Mouse (Mus musculus) kidney, postnatal 25 days (tissue): ENCODE measurements around the gene Clec4g.
"Not testable (repeated sequence)": the region's sequence is repeated elsewhere in the genome, so short reads cannot be mapped to it uniquely, and the experiment has no call there.

Source experiments
- DNase-seq, 2 experiments: peaks; one replicate each; pipeline ENCODE4 v3.0.0; 2021; ENCODE audit warnings: mixed read lengths in 2 of 2

The Clec4g gene

DNA sequence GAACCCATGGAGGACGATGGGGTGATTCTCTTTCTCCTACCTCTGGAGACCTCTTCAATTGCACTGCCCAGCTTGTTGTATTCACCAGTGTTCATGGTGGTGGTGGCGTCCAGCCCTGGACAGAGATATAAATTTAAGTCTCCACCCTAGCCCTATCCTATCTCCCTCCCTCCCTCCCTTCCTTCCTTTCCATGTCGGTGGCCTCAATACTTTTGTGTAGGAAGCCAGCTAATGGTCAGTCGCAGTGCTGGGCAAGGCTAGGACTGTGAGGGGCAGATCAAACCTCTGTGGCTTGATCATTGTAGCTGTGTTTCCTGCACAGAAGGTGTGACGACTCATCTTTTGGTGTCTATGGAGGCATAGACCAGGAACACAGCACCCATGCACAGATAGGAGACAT lies at the start of gene Clec4g:
TSS of gene Clec4g (minus strand) at position 101 of the 400 bp plus-strand sequence.
- no peak for DNase-seq

DNA sequence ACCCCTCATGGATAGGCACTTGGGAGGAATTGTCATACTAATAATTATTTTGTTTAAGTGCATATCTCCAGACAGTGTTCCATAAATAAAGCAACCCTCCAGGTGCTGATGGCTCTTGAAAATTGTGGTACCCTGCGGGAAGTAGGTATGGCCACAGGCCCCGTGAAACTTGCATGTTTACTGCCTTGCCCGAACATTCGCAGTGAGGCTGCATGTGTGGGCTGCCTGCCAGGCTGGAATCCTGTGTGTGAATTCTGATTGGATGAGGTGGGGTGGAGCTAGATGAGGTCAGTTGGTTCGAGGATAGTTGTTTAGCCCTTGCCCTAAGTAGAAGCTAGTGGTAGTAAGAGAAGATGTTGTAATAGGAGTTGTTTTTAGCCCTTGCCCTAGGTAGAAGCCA lies 48.2 kb upstream of the Clec4g start:
- DNase-seq = not testable (repeated sequence)

DNA sequence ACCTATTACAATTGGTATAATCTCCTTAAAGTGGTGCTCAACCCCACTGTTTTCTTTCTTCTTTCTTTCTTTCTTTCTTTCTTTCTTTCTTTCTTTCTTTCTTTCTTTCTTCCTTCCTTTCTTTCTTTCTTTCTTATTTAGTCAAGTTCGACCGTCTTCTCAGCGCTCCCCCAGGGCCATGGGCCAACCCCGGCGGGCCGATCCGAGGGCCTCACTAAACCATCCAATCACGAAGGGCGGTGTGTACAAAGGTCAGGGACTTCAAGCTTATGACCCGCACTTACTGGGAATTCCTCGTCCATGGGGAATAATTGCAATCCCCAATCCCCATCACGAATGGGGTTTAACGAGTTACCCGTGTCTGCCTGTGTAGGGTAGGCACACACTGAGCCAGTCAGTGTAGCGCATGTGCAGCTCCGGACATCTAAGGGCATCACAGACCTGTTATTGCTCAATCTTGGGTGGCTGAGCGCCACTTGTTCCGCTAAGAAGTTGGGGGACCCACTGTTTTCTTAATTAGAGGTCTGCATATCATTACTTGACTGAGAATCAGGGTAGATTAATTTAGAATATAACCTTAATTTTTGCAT lies 33.9 kb upstream of the Clec4g start:
- DNase-seq = peak; percentile 69 to 74

- DNase-seq = no peak
Measured at GRCm38 (mm10) chr8:3748761-3749160, 28.3 kb upstream of the Clec4g start, which contains the start of gene Cd209a. TSS of gene Cd209a (minus strand) at chr8:3748984.

GRCm38 (mm10) chr8:3736947-3737346 lies 16.5 kb upstream of the Clec4g start:
- DNase-seq = no peak

DNA sequence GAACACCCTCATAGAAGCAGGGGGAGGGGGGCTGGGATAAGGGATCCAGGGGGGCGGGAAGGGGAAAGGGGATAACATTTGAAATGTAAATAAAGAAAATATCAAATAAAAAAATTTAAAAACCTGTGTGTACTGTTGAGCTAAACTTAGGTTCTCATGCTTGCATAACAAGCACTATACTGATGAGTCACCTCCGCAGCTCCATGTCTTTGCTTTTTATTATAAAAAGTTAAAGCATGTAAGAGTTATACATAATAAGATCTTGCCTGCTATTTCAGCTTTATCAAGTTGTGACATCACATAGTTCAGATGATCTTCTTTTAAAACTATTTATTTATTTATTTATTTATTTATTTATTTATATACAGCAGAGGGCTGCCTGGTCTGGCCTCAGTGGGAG lies 15.1 kb upstream of the Clec4g start:
- no peak for DNase-seq

DNA sequence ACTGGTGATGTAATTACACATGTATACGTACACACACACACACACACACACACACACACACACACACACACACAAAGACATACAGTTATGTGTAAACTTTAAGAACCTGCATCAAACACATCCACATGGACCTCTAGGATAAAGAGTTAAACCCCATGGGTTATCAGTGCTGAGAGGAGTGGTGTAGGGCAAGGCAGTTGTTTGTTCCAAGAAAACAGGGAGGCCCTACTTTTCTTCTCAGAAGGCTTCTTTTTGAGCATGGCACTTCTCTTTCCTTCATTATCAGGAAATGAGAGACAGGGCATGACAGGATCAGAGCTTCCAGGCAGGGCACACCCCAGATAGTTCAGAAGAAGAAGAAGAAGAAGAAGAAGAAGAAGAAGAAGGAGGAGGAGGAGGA lies 13.6 kb upstream of the Clec4g start:
- DNase-seq = no peak

- no peak for DNase-seq
Measured at GRCm38 (mm10) chr8:3721041-3721440, 590 bp upstream of the Clec4g start.

DNA sequence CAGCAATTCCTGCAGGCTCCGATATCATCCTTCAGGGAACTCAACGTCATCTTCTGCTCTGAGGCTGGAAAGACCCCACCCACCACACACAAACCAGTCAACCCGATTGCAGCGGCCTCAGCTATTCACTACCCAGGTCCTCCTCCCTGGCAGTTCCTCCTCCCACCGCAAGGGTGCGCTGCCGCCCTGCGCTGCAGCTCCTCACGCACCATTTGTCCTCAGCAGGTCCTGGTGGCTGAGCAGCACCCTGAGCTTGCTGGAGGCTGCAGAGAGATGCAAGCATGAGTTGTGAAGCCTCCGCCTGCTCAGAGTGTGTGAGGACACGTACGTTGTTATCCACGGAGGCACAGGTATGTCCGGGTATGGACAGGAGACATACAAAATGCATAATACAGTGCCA lies 1.9 kb downstream of the Clec4g start:
- DNase-seq = peak; percentile 72 to 73

GRCm38 (mm10) chr8:3717321-3717954 lies 3.0 kb downstream of the Clec4g start:
- DNase-seq = no peak

DNA sequence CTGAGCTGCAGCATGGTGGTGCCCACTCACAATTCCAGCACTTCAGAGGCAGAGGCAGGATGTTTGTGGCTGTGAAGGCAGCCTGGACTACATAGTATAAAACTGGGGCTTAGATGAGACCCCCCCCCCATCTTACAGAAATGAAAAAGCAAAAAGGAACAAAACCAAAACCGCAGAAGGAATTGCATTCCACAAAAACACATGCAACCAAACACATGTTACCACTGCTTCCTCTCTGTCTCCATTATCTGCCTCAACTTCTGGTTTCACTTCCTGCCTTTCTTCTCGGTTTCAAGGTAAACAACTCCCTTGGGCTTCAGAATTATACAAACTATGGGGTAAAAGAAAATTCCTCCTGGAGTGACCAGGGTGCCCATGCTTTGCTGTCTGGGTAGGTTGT lies 8.8 kb downstream of the Clec4g start:
- DNase-seq = no peak

GRCm38 (mm10) chr8:3710312-3710711 lies 10.1 kb downstream of the Clec4g start:
- no peak for DNase-seq

DNA sequence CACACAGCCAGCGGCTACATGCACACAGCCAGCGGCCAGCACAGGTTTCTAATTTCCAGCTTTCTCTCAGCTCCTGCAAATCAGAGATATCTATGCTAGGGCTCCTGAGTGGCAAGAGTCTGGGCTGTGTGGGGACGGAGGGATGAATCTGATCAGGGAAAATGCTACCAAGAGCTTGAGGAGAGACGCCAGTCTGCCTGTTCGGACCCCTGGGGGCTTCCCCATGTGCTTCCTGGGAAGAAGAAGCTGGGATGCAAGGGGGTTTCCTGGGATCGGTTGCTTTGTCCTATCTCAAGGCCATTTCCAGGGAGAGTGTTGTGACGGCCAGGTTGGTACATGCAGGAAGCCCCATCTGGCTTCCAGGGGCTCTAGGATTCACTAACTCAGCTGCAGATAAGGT lies 12.8 kb downstream of the Clec4g start:
- DNase-seq = no peak

DNA sequence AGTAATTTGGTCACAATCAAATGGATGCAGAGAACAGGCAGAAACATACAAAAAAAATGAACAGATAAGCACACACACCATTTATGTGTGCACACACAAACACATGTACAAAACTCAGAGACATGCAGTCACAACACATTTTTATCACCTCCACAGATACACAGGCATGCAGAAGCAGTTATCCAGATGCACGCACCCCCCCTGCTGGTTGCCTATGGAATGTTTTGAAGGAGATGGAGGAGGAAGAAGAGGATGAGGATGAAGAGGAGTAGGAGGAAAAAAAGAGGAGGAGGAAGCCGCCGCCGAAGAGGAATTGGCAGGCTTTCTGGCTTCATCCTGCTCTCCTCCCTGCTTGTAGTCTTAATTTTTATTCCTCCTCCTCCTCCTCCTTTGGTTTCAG lies 14.7 kb downstream of the Clec4g start:
- DNase-seq = peak in 1 of 2 experiments; percentile 31

DNA sequence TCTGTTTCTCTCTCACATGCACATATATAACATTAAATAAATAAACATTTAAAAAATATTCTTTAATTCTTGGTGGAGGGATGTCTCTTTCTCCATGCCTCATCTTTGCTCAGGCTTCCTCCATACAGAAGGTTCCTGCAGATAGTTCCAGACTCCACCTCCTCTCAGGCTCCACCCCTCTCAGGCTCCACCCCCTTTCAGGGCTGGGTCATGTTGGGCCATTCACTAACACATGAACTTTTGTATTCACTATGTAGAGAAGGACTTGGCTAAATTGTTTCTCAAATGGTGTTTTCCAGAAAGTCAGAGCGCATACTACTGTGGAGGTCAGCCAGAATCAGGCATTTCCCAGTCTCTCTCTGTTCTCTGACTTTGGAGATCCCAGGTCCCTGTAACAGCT lies 19.0 kb downstream of the Clec4g start:
- no peak for DNase-seq

DNA sequence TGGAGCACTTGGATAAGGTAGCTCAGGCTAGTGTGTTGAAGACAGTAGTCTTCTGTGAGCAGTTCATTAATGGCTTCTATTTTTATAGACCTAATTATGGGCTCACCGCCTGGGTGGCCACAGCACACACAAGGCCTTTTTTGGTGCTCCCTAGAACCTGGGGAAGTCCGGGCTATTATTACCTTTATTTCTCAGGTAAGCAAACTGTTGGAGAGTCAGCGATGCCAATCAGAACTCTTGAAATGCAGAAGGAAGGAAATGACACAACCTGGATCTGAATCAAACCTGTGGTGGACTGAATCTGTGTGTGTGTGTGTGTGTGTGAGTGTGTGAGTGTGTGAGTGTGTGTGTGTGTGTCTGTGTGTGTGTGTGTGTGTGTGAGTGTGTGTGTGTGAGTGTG lies 26.3 kb downstream of the Clec4g start, which contains the start of gene Fcer2a:
TSS of gene Fcer2a (minus strand) at position 55 of the 400 bp plus-strand sequence.
- DNase-seq = no peak

- DNase-seq = no peak
Measured at GRCm38 (mm10) chr8:3690774-3691173, 29.7 kb downstream of the Clec4g start.

- DNase-seq = no peak
Measured at GRCm38 (mm10) chr8:3687537-3687936, 32.9 kb downstream of the Clec4g start.

- no peak for DNase-seq
Measured at GRCm38 (mm10) chr8:3685422-3685821, 35.0 kb downstream of the Clec4g start.

- DNase-seq = no peak
Measured at GRCm38 (mm10) chr8:3684530-3684929, 35.9 kb downstream of the Clec4g start.

DNA sequence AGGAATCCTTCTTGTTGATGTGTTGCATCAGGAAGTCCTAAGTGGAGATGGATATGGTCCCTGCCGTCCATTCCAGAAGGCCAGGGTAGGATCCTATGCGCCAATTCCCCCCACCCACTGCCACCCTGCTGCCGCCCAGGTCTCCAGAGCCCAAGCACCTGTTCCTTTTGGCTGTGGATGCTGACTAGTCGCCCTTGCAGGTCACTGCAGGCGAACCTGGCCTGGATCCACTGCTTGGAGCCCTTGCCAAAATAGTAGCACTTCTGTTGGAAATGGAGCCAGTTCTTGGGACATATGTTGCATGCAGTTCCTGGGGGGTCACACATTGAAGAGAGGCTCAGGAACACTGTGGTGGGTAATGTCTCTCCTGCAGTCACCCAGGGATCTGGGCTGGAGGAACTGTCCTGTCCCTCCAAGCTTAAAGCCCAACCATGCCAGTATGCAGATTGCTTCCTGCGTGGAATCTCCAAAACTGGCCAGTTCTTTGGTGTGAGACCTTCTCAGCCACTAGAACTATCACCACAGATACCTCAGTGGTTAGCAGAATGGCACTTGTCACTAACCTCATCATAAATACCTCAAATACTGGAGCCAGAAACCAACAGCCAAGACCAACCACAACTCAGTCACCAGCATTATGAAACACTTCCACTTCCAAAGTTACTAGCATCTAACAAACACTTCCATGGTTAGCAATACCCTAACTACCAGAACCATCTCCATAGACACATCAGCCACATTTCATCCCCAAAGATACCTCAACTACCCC lies 36.9 kb downstream of the Clec4g start:
- DNase-seq = no peak

DNA sequence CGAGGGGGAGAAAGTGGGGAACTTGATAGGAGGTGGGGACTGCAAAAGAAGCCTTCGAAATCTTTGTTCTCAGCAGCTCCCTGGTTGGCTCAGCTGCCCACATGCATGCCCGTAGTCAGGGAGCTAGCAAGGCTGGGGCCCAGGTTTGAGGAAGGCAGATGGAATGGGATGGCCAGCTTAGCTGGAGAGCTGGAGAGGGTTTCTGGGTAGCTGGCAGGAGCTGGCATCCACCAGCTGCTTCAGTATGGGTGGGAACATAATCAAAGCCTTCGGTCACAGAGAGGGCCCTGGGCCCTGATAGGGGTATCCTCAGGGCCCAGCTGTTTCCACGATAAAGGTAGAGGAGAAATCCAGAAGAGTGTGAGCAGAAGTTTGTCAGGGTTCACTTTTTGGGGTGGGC lies 38.0 kb downstream of the Clec4g start:
- no peak for DNase-seq

GRCm38 (mm10) chr8:3679656-3680055 lies 40.8 kb downstream of the Clec4g start:
- peak in 1 of 2 experiments; percentile 21 for DNase-seq

DNA sequence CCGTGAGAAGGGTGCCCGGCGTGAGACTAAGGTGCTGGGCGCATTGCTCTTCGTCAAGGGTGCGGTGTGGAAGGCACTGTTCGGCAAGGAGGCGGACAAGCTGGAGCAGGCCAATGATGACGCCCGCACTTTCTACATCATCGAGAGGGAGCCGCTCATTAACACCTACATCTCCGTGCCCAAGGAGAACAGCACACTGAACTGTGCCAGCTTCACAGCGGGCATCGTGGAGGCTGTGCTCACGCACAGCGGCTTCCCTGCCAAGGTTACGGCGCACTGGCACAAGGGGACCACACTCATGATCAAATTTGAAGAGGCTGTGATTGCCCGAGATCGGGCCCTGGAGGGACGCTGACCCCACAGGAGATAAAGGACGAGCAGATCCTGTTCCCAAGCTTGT lies 41.2 kb downstream of the Clec4g start:
- DNase-seq = no peak
